Mouse (Mus musculus) bone marrow macrophage, adult 2 months (primary cell): ENCODE measurements around the gene Rab31. TPM values are rescaled to one million over a fixed set of nuclear protein-coding genes. Genes with fewer than 3 reads are reported as not detected.
A peak's percentile ranks its signal among the peaks of the same experiment; 100 is the strongest.

Experiments
- H3K27ac ChIP-seq: 2 replicates; pipeline ENCODE4 v1.5.1; 2012; ENCODE audit warnings: low read depth, low read length; ENCODE audit not compliant: insufficient read depth
- H3K4me1 ChIP-seq: 2 replicates; pipeline ENCODE4 v1.6.1; 2012; ENCODE audit warnings: low read length; ENCODE audit not compliant: control insufficient read depth, insufficient read depth
- H3K4me3 ChIP-seq: 2 replicates; pipeline ENCODE4 v1.5.1; 2012; ENCODE audit warnings: mild to moderate bottlenecking, low read length, moderate library complexity; ENCODE audit not compliant: insufficient read depth
- CTCF ChIP-seq: IDR thresholded peaks from 2 replicates; pipeline ENCODE4 v1.5.1; 2012; ENCODE audit warnings: low read depth, mild to moderate bottlenecking, low read length, moderate library complexity
- POLR2A ChIP-seq: IDR thresholded peaks from 2 replicates; pipeline ENCODE4 v1.6.1; 2012; ENCODE audit warnings: mild to moderate bottlenecking, low read depth, low read length, borderline replicate concordance
- polyA plus RNA-seq: library from polyadenylated mRNA; stranded (reverse); fragments of >200 nt; gene quantifications from 2 replicates; pipeline ENCODE4 v1.2.4, GENCODE M21; 2012; ENCODE audit not compliant: missing spikeins, insufficient read depth, insufficient read length

Rab31 gene
- 122 and 128 TPM in 2 replicates for polyA plus RNA-seq

DNA sequence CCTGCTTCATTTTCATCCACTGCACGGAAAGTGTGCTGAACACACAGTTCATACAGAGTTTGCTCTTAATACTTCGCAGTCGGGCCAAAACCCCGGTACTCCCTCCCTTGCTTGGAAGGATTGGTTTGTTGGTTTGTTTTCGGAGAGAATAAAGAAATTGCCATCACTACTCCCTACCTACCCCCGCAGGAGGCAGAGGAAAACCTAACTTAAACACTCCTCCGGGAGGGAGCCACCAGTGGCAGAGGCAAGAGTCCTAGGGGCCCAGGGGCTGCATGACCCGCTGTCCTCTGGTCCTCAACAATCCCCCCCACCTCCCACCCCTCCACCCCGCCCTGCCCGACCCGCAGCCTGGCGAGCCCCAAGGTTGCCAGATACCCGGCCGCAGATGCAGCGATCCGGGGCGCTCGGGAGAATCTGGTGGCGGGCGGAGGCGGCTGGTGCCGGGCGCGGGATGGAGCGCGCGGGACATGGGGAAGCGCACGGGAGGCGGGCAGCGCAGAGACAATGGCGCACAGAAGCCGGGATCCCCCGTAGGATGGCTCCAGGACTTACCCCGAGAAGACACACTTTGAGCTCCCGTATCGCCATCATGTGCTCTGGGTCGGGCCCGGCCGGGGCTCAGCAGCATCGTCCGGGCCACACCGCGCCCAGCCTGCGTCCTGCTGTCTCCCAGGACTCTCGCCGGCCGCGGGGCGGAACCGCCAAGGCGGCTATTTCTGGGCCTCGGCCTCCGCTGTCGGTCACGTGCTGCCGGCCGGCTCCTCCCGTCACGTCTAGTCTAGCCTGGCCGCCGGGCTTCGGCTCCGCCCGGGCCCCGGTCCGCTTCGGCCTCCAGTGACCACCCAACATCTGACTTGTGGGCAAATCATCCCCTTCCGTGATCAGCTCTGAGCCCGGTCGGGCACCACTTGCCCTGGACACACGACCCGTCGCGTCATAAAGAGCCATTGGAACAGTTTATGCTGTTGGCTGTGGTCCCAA is at the start of gene Rab31:
TSS of gene Rab31 (minus strand) at position 802 of the 984 bp plus-strand sequence.
- Histone ChIP-seq H3K27ac (peak within 1 kb of the TSS; percentile 86), H3K4me1 (peaks cover 45% of the 10 kb centered on the region), H3K4me3 (peak within 1 kb of the TSS; percentile 90)
- TF ChIP-seq POLR2A (peak; percentile 17; the same call in 1 of the 2 replicates), CTCF (no peak)

DNA sequence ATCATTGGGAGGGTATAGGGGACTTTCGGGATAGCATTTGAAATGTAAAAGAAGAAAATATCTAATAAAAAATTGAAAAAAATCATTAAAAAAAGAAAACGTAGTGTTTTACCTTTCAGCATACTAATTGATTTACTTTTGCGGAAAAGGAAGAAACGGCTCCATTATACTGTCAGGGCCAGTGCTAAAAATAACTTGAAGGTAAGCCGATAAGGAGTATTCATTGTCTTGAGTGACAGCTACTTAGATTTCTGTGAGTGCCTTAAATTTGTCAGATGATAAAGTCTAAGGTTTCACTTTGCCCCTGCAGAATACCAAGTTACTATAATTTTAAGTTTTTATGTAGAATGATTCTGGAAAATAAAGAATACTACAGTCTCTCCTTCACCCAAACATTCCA is 47.6 kb upstream of the Rab31 start:
- H3K27ac ChIP-seq, result no peak overlapping the region
- H3K4me1 ChIP-seq, result no peaks in the 10 kb centered on the region
- no peak overlapping the region for H3K4me3 ChIP-seq
- TF ChIP-seq POLR2A, result no peak
- TF ChIP-seq CTCF, result no peak

DNA sequence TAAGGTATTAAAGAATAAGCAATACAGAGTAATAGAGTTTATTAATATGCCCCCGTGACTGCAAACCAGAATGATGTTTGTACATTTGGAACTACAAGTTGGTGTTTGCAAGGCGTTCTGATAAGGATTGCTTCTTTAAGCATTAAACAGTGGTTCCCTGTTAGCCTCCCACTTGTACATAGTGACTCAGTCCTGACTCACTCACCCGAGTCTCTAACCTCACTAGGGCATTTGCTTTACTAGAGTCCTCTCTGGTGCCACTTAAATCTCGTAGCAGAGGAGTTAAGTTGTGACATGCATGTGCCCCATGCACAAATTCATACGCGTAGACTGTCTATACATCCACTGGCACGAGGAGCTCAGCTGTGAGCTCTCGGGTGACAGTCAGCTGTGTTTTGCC is 41.2 kb upstream of the Rab31 start:
- Histone ChIP-seq H3K4me3 (no peak overlapping the region), H3K4me1 (no peaks in the 10 kb centered on the region), H3K27ac (no peak overlapping the region)
- TF ChIP-seq CTCF (no peak), POLR2A (no peak)

DNA sequence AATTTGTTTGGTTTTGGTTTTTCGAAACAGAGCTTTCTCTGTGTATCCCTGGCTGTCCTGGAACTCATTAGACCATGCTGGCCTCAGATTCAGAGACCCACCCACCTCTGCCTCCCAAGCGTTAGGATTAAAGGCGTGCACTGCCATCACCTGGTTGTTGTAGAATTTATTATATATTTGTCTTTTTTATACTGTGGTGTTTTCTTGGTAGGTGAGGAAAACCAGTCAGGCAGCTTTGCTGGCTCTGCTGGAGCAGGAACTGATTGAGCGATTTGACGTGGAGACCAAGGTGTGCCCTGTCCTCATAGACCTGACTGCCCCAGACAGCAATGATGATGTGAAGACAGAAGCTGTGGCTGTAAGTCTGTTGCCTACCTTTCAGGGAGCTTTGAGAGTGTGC is 38.5 kb upstream of the Rab31 start:
- H3K27ac ChIP-seq, result no peak overlapping the region
- TF ChIP-seq POLR2A (no peak), CTCF (no peak)
- no peak overlapping the region for H3K4me3 ChIP-seq
- H3K4me1 ChIP-seq, result no peaks in the 10 kb centered on the region

DNA sequence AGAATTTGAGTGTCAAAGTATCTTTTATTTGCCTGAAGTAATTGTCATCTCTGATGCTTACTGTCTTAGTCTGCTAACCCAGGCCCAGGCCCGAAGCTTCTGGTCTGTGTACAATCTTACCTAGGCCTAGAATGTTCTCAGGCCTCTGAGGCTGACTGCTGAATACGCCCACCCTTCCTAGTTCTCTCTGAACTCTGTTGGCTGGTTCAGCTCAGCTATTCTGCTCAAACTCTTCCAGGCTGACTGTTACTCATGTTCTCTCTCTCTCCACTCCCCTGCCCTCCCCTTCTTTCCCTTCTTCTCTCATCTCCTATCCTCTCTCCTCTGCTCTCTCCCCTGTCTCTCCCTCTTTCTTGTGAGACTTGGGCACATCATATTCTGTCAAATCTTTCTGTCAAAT is 33.9 kb upstream of the Rab31 start:
- no peak overlapping the region for H3K4me3 ChIP-seq
- H3K4me1 ChIP-seq, result peaks cover 11% of the 10 kb centered on the region
- H3K27ac ChIP-seq, result no peak overlapping the region
- TF ChIP-seq CTCF (no peak), POLR2A (no peak)

DNA sequence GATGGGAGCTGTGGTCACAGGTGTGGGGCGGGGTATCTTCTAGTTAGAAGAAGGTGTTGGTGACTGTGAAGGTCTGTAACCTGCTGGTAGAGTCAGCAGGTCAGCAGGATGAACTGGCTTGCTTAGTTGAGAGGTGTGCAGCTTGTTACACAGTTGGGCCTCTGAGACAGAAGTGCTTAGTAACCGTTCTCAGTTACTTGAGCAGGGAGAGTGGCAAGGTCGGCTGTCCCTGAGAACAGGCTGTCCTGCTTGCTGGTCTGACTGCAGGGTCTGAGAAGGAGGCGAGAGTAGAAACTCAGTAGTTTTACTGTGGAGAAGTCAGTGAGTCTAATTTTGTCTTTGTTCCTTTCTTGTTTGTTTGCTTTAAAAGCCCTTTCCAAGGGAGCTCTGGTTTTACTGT is 33.4 kb upstream of the Rab31 start:
- Histone ChIP-seq H3K4me1 (peaks cover 11% of the 10 kb centered on the region), H3K4me3 (no peak overlapping the region), H3K27ac (no peak overlapping the region)
- TF ChIP-seq POLR2A (no peak), CTCF (no peak)

DNA sequence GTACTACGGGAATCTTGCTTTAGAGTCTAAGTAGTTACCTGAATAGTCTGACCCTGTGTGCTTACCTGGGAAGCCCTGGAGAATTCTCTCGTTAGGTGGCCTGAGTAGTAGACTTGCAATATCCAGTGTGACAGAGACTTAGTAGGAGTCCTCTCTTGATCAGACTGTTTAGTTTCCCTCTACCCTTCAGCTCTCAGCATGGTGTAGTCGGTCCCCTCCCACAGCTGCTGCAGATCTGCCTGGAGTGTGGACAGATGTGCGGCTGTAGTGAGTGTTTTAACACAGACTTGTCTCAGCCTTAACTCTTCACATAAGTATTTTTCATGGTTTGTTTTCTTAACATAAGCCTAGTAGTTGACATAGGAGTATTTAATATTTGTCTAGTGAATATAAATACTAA is 29.5 kb upstream of the Rab31 start:
- Histone ChIP-seq H3K4me3 (no peak overlapping the region), H3K27ac (peak overlapping the region; percentile 40), H3K4me1 (peaks cover 23% of the 10 kb centered on the region)
- no peak for TF ChIP-seq CTCF
- TF ChIP-seq POLR2A, result no peak

DNA sequence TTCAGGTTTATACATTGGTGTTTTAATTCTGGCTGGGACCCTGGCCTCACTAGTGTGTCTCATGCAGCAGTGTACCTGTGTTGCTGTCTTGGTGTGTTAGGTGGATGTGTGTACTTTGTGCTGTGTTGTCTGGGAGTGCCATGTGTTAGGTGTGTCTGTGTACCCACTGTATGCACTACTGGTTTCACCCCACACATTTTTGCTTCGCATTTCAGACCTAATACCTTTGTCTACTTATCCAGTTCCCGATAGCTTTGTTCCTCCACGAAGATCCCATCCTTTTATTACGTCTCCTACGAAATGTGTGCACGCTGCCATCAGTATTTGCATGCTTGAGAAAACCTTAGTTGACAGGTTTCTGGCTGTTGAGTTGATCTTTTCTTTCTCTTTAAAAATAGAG is 27.9 kb upstream of the Rab31 start:
- no peak overlapping the region for H3K27ac ChIP-seq
- H3K4me3 ChIP-seq, result no peak overlapping the region
- H3K4me1 ChIP-seq, result peaks cover 29% of the 10 kb centered on the region
- no peak for TF ChIP-seq CTCF
- TF ChIP-seq POLR2A, result no peak

DNA sequence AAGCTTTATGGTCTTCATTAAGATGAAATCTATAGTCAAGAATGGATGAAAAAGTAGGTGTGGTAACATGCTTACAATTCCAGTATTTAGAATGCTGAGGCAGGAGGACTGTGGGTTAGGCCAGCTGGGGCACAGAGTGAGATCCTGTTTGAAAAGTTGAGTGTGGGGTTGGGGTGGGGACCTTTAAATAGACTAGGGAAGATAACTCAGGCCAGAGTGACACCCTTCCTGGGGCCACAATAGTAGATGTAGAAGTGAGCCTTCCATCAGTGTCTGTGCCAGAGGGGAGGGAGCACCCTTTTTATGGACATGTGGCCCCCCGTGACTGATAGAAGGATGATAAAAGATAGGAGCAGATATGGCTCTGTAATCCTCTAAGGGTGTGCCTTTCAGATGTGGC is 26.8 kb upstream of the Rab31 start:
- TF ChIP-seq POLR2A (no peak), CTCF (no peak)
- Histone ChIP-seq H3K4me3 (no peak overlapping the region), H3K27ac (no peak overlapping the region), H3K4me1 (peaks cover 29% of the 10 kb centered on the region)

DNA sequence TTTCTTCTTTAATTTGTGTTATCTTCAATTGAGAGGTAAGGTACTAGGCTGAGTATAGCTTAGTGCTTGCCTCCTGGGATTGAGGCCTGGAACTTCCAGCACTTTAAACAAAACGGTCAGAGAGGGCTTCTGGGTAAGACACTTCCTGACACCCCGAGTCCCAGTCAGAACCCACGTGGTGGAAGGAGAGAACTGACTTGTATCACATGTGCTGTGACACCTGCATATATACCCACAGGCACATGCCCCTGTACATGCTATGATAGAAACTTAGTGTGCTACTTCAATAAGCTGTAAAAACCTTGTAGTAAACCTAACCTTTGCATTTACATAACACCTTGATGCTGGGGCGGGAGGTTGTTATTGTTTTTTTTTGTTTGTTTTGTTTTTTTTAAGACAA is 25.9 kb upstream of the Rab31 start:
- H3K4me1 ChIP-seq, result peaks cover 29% of the 10 kb centered on the region
- no peak overlapping the region for H3K4me3 ChIP-seq
- TF ChIP-seq POLR2A (no peak), CTCF (no peak)
- H3K27ac ChIP-seq, result no peak overlapping the region
